Mouse (Mus musculus) bone marrow macrophage, adult 2 months (primary cell): ENCODE results near the gene Mxra7. TPM values are rescaled to one million over a fixed set of nuclear protein-coding genes. Genes with fewer than 3 reads are reported as not detected.

Experiments
- H3K27ac ChIP-seq: 2 replicates; pipeline ENCODE4 v1.5.1; 2012; ENCODE audit warnings: low read depth, low read length; ENCODE audit not compliant: insufficient read depth
- H3K4me1 ChIP-seq: 2 replicates; pipeline ENCODE4 v1.6.1; 2012; ENCODE audit warnings: low read length; ENCODE audit not compliant: control insufficient read depth, insufficient read depth
- H3K4me3 ChIP-seq: 2 replicates; pipeline ENCODE4 v1.5.1; 2012; ENCODE audit warnings: mild to moderate bottlenecking, low read length, moderate library complexity; ENCODE audit not compliant: insufficient read depth
- CTCF ChIP-seq: IDR thresholded peaks from 2 replicates; pipeline ENCODE4 v1.5.1; 2012; ENCODE audit warnings: low read depth, mild to moderate bottlenecking, low read length, moderate library complexity
- POLR2A ChIP-seq: IDR thresholded peaks from 2 replicates; pipeline ENCODE4 v1.6.1; 2012; ENCODE audit warnings: mild to moderate bottlenecking, low read depth, low read length, borderline replicate concordance
- polyA plus RNA-seq: library from polyadenylated mRNA; stranded (reverse); fragments of >200 nt; gene quantifications from 2 replicates; pipeline ENCODE4 v1.2.4, GENCODE M21; 2012; ENCODE audit not compliant: missing spikeins, insufficient read depth, insufficient read length

Gene Mxra7
- polyA plus RNA-seq, 1 experiment = 0.72 TPM

DNA sequence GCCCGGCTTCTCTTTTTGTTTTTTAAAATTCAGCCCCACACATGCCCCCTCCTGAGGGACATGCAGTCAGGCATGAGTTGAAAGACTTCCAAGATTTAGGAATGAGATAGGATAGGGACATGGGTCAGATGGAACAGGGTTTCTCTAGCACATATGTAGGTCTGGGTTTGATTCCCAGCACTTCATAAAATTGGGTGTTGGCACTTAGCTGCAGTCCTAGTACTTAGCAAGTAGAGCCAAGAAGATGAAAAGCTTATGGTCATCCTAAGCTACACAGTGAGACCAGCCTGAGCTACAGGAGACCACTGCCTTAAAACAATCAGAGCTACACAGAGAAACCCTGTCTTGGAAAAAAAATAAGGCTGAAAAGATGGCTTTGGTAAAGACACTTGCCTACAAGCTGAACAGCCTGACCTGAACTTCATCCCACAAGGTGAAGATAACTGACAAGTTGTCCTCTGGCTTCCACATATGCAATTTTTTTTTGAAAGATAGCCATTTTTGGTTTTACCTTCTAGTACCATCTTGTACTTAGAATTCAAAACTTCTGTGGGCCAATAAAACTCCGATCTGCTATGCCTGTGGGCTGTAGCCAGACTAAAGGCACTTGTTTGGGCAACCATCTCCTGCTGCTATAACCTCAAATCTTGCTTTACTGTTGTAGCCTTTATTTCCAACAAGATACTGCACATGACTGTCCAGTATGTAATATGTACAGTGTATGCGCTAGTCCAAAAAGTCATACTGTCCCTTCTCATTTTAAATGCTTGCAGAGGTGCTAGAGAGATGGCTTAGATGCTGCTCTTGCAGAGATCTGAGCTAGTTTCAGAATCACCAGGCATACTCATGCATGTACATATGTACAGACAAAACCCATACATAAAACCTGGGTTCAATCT is 19.6 kb upstream of the Mxra7 start:
- peaks cover 10% of the 10 kb centered on the region; the same call in 1 of the 2 replicates for H3K4me1 ChIP-seq
- TF ChIP-seq CTCF (no peak), POLR2A (no peak)
- no peak overlapping the region for H3K4me3 ChIP-seq
- H3K27ac ChIP-seq = no peak overlapping the region

DNA sequence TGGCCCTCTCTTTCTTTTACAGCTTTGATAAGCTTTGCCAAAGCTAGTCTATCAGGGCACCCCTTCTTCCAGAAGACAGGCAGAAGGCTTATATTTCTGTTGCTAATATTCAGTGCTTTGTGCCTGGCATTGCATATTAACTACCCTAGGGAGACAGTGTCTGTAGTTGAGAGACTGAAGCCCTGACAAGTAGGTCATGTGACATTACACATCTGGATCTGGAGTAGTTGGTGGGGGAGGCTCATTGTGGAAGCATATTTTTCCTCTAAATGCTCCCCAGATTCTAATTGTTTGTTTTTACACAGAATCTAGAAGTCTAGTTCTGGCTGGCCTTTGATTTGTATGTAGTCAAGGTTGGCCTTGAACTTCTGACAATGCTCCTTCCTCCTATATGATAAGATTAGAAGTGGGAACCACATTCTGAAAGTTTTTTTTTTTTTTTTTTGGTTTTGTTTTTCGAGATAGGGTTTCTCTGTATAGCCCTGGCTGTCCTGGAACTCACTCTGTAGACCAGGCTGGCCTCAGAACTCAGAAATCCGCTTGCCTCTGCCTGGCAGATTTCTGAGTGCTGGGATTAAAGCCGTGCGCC is 18.8 kb upstream of the Mxra7 start:
- Histone ChIP-seq H3K27ac (no peak overlapping the region), H3K4me3 (no peak overlapping the region), H3K4me1 (peaks cover 10% of the 10 kb centered on the region; the same call in 1 of the 2 replicates)
- TF ChIP-seq POLR2A (no peak), CTCF (no peak)

DNA sequence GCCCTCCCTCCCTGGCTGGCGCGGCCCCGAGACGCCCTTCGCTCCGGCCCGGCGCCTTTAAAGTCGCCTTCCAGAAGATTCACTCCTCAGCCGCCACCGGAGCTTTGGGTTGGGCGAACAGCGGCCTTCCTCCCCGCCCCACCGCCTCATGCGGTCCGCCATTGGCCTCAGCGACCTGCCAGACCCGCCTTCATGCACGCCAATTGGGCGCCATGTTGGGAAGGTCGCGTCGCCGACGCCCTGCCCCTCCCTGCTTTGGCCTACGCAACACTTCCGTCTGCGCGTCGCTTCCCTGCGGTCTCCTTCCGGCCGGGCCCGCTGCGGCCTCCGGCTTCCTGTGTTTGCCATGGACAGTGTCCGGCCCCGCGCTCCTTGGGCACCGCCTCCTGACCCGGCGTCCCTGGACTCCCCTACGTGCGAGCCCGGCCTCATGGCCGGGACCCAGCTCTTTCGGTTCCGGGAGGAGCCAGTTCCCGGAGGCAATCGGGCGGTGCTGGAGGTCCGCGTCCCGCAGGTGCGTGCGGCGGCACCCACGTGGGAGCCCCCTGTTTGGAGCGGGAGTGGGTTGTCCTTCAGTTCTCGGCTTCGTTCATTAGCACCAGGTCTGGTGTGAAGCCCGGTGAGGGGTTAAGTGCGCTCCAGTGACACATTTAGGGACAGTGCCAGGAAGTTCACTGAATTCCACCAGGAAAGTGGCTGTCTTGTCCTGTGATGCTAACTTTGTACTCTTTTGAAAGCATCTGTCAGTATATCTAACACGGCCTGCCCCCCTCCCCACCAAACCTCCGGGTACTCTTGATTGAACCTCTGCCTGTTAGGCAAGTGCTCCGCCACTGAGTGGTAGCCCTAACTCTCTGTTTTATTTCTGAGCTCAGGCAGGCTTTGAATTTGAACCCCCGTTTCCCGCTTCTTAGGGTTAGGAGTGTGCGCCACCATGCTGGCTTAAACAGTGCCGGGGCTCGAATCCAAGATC is 15.7 kb upstream of the Mxra7 start, which contains the start of the genes Mettl23 and Jmjd6:
TSS of gene Mettl23 (plus strand) at position 18 of the 973 bp plus-strand sequence.
TSS of gene Jmjd6 (minus strand) at position 189 of the 973 bp plus-strand sequence.
- peak within 1 kb of the TSS; percentile 98 for H3K4me3 ChIP-seq
- TF ChIP-seq CTCF (no peak), POLR2A (peak; percentile 55; the same call in 1 of the 2 replicates)
- H3K4me1 ChIP-seq = peaks cover 22% of the 10 kb centered on the region
- H3K27ac ChIP-seq = peak within 1 kb of the TSS; percentile 93

DNA sequence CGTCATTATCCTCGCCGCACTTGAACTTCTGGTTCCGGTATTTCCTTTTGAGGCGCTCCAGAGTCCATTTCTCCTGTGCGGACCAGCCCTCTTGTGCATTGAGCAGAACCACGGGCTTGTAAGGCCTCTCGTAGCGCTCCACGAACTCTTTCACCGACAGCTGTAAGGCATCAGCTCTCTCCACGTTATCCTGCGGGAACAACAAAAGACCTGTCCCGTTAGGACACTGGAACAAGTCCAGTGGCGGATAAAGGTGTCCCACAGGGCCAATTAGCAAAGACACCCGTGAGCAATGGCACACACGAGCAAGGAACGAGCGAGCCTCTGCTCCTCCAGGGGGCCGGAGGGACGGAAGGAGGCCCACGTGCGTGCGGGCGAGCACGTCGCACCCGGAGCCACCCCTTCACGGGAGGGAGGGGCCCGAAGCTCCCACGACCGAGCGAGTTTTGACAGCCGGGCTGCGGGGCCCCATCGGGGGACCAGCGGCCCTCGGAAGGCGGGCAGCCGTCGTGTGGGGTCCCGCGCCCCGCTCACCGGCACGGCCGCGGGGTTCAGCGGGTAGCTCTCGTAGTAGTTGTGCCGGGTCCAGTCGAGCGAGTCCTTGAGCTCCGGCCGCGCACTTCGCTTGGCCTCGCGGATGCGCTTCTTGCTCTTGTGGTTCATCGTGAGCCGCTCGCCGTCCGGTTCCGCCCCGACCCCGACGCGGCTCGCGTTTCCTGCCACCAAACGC is 14.8 kb upstream of the Mxra7 start:
- H3K27ac ChIP-seq = peak overlapping the region; percentile 93
- peak overlapping the region; percentile 98 for H3K4me3 ChIP-seq
- TF ChIP-seq CTCF (no peak), POLR2A (no peak)
- H3K4me1 ChIP-seq = peaks cover 22% of the 10 kb centered on the region

DNA sequence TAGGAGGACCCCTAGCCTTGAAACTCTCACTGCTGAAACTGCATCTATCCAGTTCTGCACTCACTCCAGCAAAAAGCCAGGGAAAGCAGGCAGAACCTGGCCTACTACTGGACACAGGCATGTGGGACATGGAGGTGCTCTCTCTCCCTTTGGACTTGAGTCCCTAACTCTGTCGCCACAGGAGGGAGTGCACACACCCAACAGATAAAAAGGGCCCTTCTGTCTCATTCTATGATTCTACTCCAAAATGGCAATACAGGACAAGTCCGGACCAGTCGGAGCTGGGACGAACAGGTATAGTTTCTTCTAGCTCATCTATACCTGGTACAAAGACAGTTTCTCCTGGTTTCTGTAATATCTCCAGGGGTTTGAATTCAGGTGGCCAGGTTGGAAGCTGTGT is 12.9 kb upstream of the Mxra7 start:
- TF ChIP-seq POLR2A = no peak
- no peak for TF ChIP-seq CTCF
- H3K4me1 ChIP-seq = peaks cover 24% of the 10 kb centered on the region
- peak overlapping the region; percentile 26; the same call in 1 of the 2 replicates for H3K4me3 ChIP-seq
- H3K27ac ChIP-seq = no peak overlapping the region

DNA sequence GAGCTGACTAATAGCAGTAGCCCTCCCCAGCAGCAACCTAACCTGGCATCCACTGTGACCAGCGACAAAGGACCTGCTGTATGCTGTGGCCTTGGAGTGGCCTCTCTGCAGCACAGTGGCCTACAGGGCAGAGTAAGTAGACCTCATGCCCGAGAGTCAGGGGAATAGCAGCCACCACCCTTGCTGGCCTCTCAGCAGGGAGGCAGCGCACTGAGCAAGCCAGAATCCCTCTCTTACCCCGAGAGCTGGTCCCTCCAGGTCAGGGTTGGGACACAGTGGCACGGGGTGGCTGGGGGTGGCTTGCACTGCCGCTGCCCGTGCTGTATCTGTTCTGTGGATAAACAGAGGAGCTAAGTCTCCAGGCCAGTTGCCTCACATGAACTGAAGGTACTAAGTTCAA is 11.8 kb upstream of the Mxra7 start:
- Histone ChIP-seq H3K4me3 (no peak overlapping the region), H3K4me1 (peaks cover 22% of the 10 kb centered on the region), H3K27ac (no peak overlapping the region)
- no peak for TF ChIP-seq CTCF
- TF ChIP-seq POLR2A = no peak

DNA sequence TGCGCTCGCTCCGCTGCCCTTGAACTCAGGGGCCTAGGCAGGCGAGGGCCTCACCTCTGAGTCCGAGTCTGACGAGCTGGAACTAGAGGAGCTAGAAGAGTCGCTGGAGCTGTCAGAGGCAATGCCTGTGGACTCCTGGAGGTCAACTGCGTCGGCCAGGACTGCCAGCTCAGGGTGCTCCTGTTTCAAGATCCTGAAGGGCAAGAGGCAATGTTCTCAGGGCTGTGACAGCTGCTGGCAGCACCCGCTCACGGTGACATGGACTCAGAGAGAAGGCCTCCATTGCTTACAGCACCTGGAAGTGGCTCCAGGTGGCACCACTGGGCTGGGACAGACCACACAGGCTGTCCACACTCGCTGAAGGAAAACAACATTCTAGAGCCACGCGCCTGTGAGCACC is 11.1 kb upstream of the Mxra7 start:
- H3K4me3 ChIP-seq = no peak overlapping the region
- peaks cover 22% of the 10 kb centered on the region for H3K4me1 ChIP-seq
- no peak overlapping the region for H3K27ac ChIP-seq
- no peak for TF ChIP-seq CTCF
- no peak for TF ChIP-seq POLR2A

DNA sequence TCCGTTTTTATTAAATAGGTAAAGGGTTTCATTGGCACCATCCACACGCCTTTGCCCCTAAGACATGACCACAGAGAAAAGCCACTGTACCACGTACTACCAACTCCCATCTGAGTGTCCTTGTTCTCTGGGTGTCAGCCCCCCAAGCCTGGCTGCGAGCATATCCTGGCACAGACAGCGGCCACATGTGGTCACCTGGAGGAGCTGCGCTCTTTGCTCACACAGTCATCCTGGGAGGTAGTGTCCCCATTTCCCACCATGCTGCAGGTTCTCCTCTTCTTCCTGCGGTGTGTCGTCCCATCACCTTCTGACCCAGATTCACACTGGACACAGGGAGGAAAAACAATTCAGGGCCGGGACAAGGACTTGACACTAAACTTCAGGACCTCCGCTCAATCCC is 9.6 kb upstream of the Mxra7 start:
- TF ChIP-seq CTCF = no peak
- no peak for TF ChIP-seq POLR2A
- H3K4me1 ChIP-seq = peaks cover 27% of the 10 kb centered on the region

More for the DNA sequence above, 9.6 kb upstream of the Mxra7 start:
- H3K4me3 ChIP-seq = no peak overlapping the region
- no peak overlapping the region for H3K27ac ChIP-seq
